In genomic region chr16:16554098-16554497, GRCm38 (mm10) we compare ENCODE assay signal across 21 mouse cellular contexts. TPM values are rescaled to one million over a fixed set of nuclear protein-coding genes. Genes with fewer than 3 reads are reported as not detected.
DNase-seq lines count a peak whose midpoint lies in the region; ATAC-seq and TF ChIP-seq lines count a peak whose summit lies in the region.
"Had no signal": no experiment of that assay in that cellular context is flagged by ENCODE, and none has a peak within 500 bp of the region (broad histone marks: within the 10 kb centered on the region; RNA-seq: fewer than 3 reads in every experiment).

No protein-coding gene starts in this region.

- H3K79me2 ChIP-seq in heart, adult 2 months (replicated peaks; ENCODE audit: control insufficient read depth, insufficient read depth, low read length), result no peaks in the 10 kb centered on the region

- no peaks in the 10 kb centered on the region for H3K27me3 ChIP-seq in heart, embryonic 16.5 days (ENCODE audit: control insufficient read depth, insufficient read depth, low read length)
- no peaks in the 10 kb centered on the region for H3K27me3 ChIP-seq in heart, adult 2 months (ENCODE audit: control insufficient read depth, insufficient read depth, low read length)
- H3K27me3 ChIP-seq: forebrain, embryonic 12.5 days; limb, embryonic 13.5 days; liver, embryonic 15.5 days; neural tube, embryonic 12.5 days; stomach, embryonic 15.5 days had no signal

- no peak for TF ChIP-seq EP300 in heart, adult 2 months (IDR thresholded peaks at IDR 0.05; ENCODE audit: insufficient read depth, low read depth, low read length)

- H3K9ac ChIP-seq in heart, embryonic 16.5 days (ENCODE audit: low read length), result no peak overlapping the region
- no peak overlapping the region for H3K9ac ChIP-seq in heart, adult 2 months (ENCODE audit: low read depth, low read length)
- H3K9ac ChIP-seq: forebrain, embryonic 12.5 days; limb, embryonic 13.5 days; liver, embryonic 15.5 days; neural tube, embryonic 12.5 days; stomach, embryonic 15.5 days had no signal

- H3K27ac ChIP-seq in heart, embryonic 16.5 days (ENCODE audit: low read length), result peak overlapping the region; percentile 11; the same call in 1 of the 2 replicates
- H3K27ac ChIP-seq in heart, adult 2 months, result no peak overlapping the region
- H3K27ac ChIP-seq: forebrain, embryonic 12.5 days; left cerebral cortex, adult 2 months; limb, embryonic 13.5 days; liver, embryonic 15.5 days; neural tube, embryonic 12.5 days; stomach, embryonic 15.5 days had no signal

- no peak for TF ChIP-seq POLR2A in heart, adult 2 months (IDR thresholded peaks at IDR 0.05; ENCODE audit: insufficient read depth, low read depth, low read length)

- TF ChIP-seq CTCF in heart, adult 2 months (IDR thresholded peaks at IDR 0.05), result no peak

- peaks cover 5% of the 10 kb centered on the region for H3K4me1 ChIP-seq in heart, embryonic 16.5 days (ENCODE audit: control insufficient read depth, insufficient read depth, low read length)
- H3K4me1 ChIP-seq in heart, adult 2 months (ENCODE audit: control insufficient read depth, insufficient read depth, low read length), result peaks cover 3% of the 10 kb centered on the region
- H3K4me1 ChIP-seq: liver, embryonic 15.5 days; stomach, embryonic 15.5 days had no signal

- H3K4me3 ChIP-seq in heart, embryonic 16.5 days (ENCODE audit: low read length), result no peak overlapping the region
- no peak overlapping the region for H3K4me3 ChIP-seq in heart, adult 2 months
- H3K4me3 ChIP-seq: forebrain, embryonic 12.5 days; left cerebral cortex, adult 2 months; limb, embryonic 13.5 days; liver, embryonic 15.5 days; neural tube, embryonic 12.5 days; stomach, embryonic 15.5 days had no signal

- DNase-seq in heart, adult 2 months, result no peak
- DNase-seq in Muller cell, postnatal 12 days (ENCODE audit: inconsistent ontology term), result peak; percentile 22
- DNase-seq in cerebellum, adult 11-12 months, result peak; percentile 87
- DNase-seq in cerebellum, postnatal 25 days, result peak; percentile 77 to 82
- DNase-seq in urinary bladder, postnatal 4 days (ENCODE audit: low spot score in 2 of 2), result no peak
- DNase-seq: adrenal gland, postnatal 25 days; B cell, adult 2 months; heart, adult 18-20 months; heart, postnatal 36 days; lung, postnatal 10 days; right cerebral cortex, postnatal 14 days; thymus, adult 2 months had no signal

- no peak for ATAC-seq in heart, embryonic 16.5 days (replicated peaks; ENCODE audit: extremely low read depth, insufficient read depth, low FRiP score)
- ATAC-seq in activated CD4-positive, CD25-positive, alpha-beta regulatory T cell, adult 4 months, result no peak
- ATAC-seq: intestine, embryonic 16.5 days had no signal

- 55% methylated on average over 2 of the region's 2 CpGs for WGBS in heart, embryonic 16.5 days
- 46% methylated on average over 2 of the region's 2 CpGs for WGBS in heart, adult 2 months

- H3K4me2 ChIP-seq in heart, embryonic 16.5 days (ENCODE audit: low read depth, low read length), result no peak overlapping the region
- H3K4me2 ChIP-seq: forebrain, embryonic 12.5 days; limb, embryonic 13.5 days; liver, embryonic 15.5 days; neural tube, embryonic 12.5 days; stomach, embryonic 15.5 days had no signal

- intact Hi-C loops in heart, adult 2 months (cut with DNase I), result no loop called here

- no peaks in the 10 kb centered on the region for H3K36me3 ChIP-seq in heart, embryonic 16.5 days (ENCODE audit: control insufficient read depth, insufficient read depth)
- H3K36me3 ChIP-seq in heart, adult 2 months (ENCODE audit: control insufficient read depth, insufficient read depth, low read length), result no peaks in the 10 kb centered on the region
- H3K36me3 ChIP-seq: limb, embryonic 13.5 days; liver, embryonic 15.5 days; neural tube, embryonic 12.5 days; stomach, embryonic 15.5 days had no signal

- H3K9me3 ChIP-seq in heart, embryonic 16.5 days (replicated peaks; ENCODE audit: control insufficient read depth, low read length), result no peaks in the 10 kb centered on the region
- H3K9me3 ChIP-seq: forebrain, embryonic 12.5 days; limb, embryonic 13.5 days; liver, embryonic 15.5 days; neural tube, embryonic 12.5 days; stomach, embryonic 15.5 days had no signal

RNA-seq across cellular contexts. Expression of gene Fgd4, which starts 46.3 kb away (rescaled TPM):
- 10.8 and 11.4 TPM in 2 replicates for polyA plus RNA-seq in heart, embryonic 16.5 days (2015; fragmentation: Nextera tagmentation; extraction: Ambion mirVana)
- total RNA-seq in heart, adult 2 months (2021), result 10 to 100 TPM; 41.7 to 44.8 TPM
- 4.9 and 12.0 TPM in 2 replicates for polyA plus RNA-seq in heart, adult 2 months (2012; rRNA removed)
- under 1 TPM in 1 of 2 experiments, not detected in 1; 0.24 TPM for polyA plus RNA-seq in activated CD4-positive, CD25-positive, alpha-beta regulatory T cell, adult 4 months (2017; shearing (Covaris generic))

Comparison
In these comparisons a context has a peak if more than half of its experiments do, and no peak if none do; other contexts are left out.
1. DNase-seq: peak in Muller cell, postnatal 12 days (single experiment), cerebellum, adult 11-12 months (single experiment) and cerebellum, postnatal 25 days (2 of 2); none in heart, adult 2 months (0 of 2) and urinary bladder, postnatal 4 days (0 of 2).